Mouse (Mus musculus): ENCODE results near the gene Ndufb10. TPM values are rescaled to one million over a fixed set of nuclear protein-coding genes. Genes with fewer than 3 reads are reported as not detected.

The Ndufb10 gene
- polyA plus RNA-seq, 1 experiment from 2014 or later, result 208 TPM

DNA sequence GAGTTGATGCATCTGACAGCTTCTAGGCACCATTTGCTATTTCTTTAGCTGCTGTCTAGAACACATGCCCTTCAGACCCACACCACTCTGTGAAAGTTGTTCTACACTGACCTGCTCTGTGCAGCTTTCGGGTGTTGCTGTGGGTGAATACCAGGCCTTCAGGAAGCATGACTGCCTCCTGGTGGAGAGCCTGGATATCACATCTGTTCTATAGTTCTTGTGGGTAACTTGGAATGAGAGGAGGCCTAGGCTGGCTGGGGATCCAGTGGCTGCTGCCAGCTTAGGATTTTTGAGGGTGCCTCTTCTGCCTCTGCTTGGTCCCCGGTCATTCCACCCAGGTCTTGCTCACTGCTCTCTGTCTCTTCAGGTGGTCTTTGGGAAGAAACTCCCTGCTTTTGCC, 48.1 kb downstream of the Ndufb10 start:
- Histone ChIP-seq H3K27ac (no peak overlapping the region), H3K4me2 (no peak overlapping the region), H3K36me3 (peaks cover 47% of the 10 kb centered on the region), H3K4me3 (no peak overlapping the region), H3K4me1 (peaks cover 26% of the 10 kb centered on the region), H3K9ac (no peak overlapping the region), H3K9me3 (no peaks in the 10 kb centered on the region), H3K27me3 (no peaks in the 10 kb centered on the region)
- ATAC-seq (ENCODE audit: insufficient number of reproducible peaks, low FRiP score, low TSS enrichment, low read depth), result no peak
- WGBS, result 60% methylated on average over 2 of the region's 2 CpGs

DNA sequence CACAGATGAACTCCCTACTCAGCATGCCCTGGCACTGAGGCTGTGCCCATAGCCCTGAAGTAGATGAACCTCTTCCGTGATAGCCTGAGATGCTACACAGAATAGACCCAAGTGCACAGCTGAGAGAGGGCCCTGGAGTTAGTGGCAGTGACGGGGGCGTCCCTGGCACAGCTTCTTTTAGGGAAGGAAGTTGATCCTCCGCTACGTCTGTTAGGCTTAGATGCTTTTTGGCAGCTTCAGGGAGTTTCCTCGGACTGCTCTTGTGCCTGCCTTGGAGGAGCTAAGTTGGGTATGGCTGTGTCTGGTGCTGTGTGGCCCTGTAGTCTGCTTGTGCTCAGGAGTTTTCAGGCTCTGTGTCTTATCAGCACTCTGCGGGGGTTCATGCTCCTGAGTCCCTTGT, 50.0 kb downstream of the Ndufb10 start:
- 80% methylated on average over 7 of the region's 7 CpGs for WGBS
- no peaks in the 10 kb centered on the region for H3K9me3 ChIP-seq
- H3K4me3 ChIP-seq, result no peak overlapping the region
- H3K27ac ChIP-seq, result no peak overlapping the region
- no peak overlapping the region for H3K9ac ChIP-seq
- ATAC-seq (ENCODE audit: insufficient number of reproducible peaks, low FRiP score, low TSS enrichment, low read depth), result no peak
- H3K27me3 ChIP-seq, result no peaks in the 10 kb centered on the region
- no peak overlapping the region for H3K4me2 ChIP-seq
- peaks cover 28% of the 10 kb centered on the region for H3K36me3 ChIP-seq
- H3K4me1 ChIP-seq, result peaks cover 37% of the 10 kb centered on the region

DNA sequence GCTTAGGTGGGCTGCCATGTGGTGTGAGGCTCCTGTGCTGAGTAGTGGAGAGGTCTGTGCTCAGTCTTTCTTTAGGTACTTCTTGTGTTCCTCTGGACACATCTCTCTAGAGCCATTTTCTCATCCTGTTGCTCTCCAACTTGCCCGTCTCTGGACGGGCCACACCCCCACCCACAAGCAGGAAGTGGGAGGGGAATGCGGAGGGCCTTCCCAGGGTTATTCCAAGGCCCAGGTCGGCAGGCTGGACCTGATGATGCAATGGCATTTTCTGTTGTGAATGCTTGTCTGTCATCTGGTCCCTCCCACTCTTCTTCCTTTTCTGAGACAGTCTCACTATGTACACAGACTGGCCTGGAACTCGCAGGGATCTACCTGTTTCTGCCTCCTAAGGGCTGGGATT, 52.1 kb downstream of the Ndufb10 start:
- Histone ChIP-seq H3K27ac (no peak overlapping the region), H3K36me3 (peaks cover 7% of the 10 kb centered on the region), H3K9me3 (no peaks in the 10 kb centered on the region), H3K9ac (no peak overlapping the region), H3K4me3 (no peak overlapping the region), H3K27me3 (no peaks in the 10 kb centered on the region), H3K4me2 (0 out of 2 replicates have a peak overlapping the region, but pooled peaks have one; percentile 10), H3K4me1 (peaks cover 44% of the 10 kb centered on the region)
- ATAC-seq (ENCODE audit: insufficient number of reproducible peaks, low FRiP score, low TSS enrichment, low read depth), result no peak
- 28% methylated on average over 5 of the region's 5 CpGs for WGBS

Other genes starting within 250 kb of the Ndufb10 start
- gene Mlst8, start 245.4 kb downstream of the Ndufb10 start, polyA plus RNA-seq (2015; fragmentation: Nextera tagmentation; extraction: Ambion mirVana), result 26.2 and 30.5 TPM in 2 replicates
- 2.8 and 3.0 TPM in 2 replicates for gene Caskin1, start 235.9 kb downstream of the Ndufb10 start, polyA plus RNA-seq (2015; fragmentation: Nextera tagmentation; extraction: Ambion mirVana)
- 89.8 and 104 TPM in 2 replicates for gene Traf7, start 196.5 kb downstream of the Ndufb10 start, polyA plus RNA-seq (2015; fragmentation: Nextera tagmentation; extraction: Ambion mirVana)
- 3.0 and 3.8 TPM in 2 replicates for gene Rab26, start 190.3 kb downstream of the Ndufb10 start, polyA plus RNA-seq (2015; fragmentation: Nextera tagmentation; extraction: Ambion mirVana)
- 32.1 and 37.9 TPM in 2 replicates for gene Pkd1, start 174.6 kb downstream of the Ndufb10 start, polyA plus RNA-seq (2015; fragmentation: Nextera tagmentation; extraction: Ambion mirVana)
- gene Tsc2, start 91.8 kb downstream of the Ndufb10 start, polyA plus RNA-seq (2015; fragmentation: Nextera tagmentation; extraction: Ambion mirVana), result 49.9 and 54.0 TPM in 2 replicates
- gene Nthl1, start 91.8 kb downstream of the Ndufb10 start, polyA plus RNA-seq (2015; fragmentation: Nextera tagmentation; extraction: Ambion mirVana), result 20.9 and 21.3 TPM in 2 replicates
- 56.5 and 57.7 TPM in 2 replicates for gene Slc9a3r2, start 74.2 kb downstream of the Ndufb10 start, polyA plus RNA-seq (2015; fragmentation: Nextera tagmentation; extraction: Ambion mirVana)
- not detected in 2 replicates for gene Npw, start 66.0 kb downstream of the Ndufb10 start, polyA plus RNA-seq (2015; fragmentation: Nextera tagmentation; extraction: Ambion mirVana)
- 21.4 and 22.1 TPM in 2 replicates for gene Zfp598, start 54.8 kb downstream of the Ndufb10 start, polyA plus RNA-seq (2015; fragmentation: Nextera tagmentation; extraction: Ambion mirVana)
- gene Syngr3, start 34.5 kb downstream of the Ndufb10 start, polyA plus RNA-seq (2015; fragmentation: Nextera tagmentation; extraction: Ambion mirVana), result 3.0 and 3.2 TPM in 2 replicates
- 32.8 and 33.8 TPM in 2 replicates for gene Gfer, start 28.3 kb downstream of the Ndufb10 start, polyA plus RNA-seq (2015; fragmentation: Nextera tagmentation; extraction: Ambion mirVana)
- 1.8 and 2.9 TPM in 2 replicates for gene Noxo1, start 28.2 kb downstream of the Ndufb10 start, polyA plus RNA-seq (2015; fragmentation: Nextera tagmentation; extraction: Ambion mirVana)
- 57.3 and 59.0 TPM in 2 replicates for gene Tbl3, start 16.8 kb downstream of the Ndufb10 start, polyA plus RNA-seq (2015; fragmentation: Nextera tagmentation; extraction: Ambion mirVana)
- 0.29 TPM in 1 of 2 replicates, not detected in the other for gene Rnf151, start 6.4 kb downstream of the Ndufb10 start, polyA plus RNA-seq (2015; fragmentation: Nextera tagmentation; extraction: Ambion mirVana)
- gene Rps2, start 6.4 kb downstream of the Ndufb10 start, polyA plus RNA-seq (2015; fragmentation: Nextera tagmentation; extraction: Ambion mirVana), result 1,428 and 1,497 TPM in 2 replicates
- 0.30 TPM in 1 of 2 replicates, not detected in the other for gene Rpl3l, start 3.3 kb upstream of the Ndufb10 start, polyA plus RNA-seq (2015; fragmentation: Nextera tagmentation; extraction: Ambion mirVana)
- 25.9 and 26.8 TPM in 2 replicates for gene Msrb1, start 12.2 kb upstream of the Ndufb10 start, polyA plus RNA-seq (2015; fragmentation: Nextera tagmentation; extraction: Ambion mirVana)
- gene Hs3st6, start 28.5 kb upstream of the Ndufb10 start, polyA plus RNA-seq (2015; fragmentation: Nextera tagmentation; extraction: Ambion mirVana), result 5.2 and 5.7 TPM in 2 replicates
- not detected in 2 replicates for gene Meiob, start 79.8 kb upstream of the Ndufb10 start, polyA plus RNA-seq (2015; fragmentation: Nextera tagmentation; extraction: Ambion mirVana)
- 37.7 and 43.3 TPM in 2 replicates for gene Hagh, start 115.7 kb upstream of the Ndufb10 start, polyA plus RNA-seq (2015; fragmentation: Nextera tagmentation; extraction: Ambion mirVana)
- 19.0 and 19.6 TPM in 2 replicates for gene Fahd1, start 125.9 kb upstream of the Ndufb10 start, polyA plus RNA-seq (2015; fragmentation: Nextera tagmentation; extraction: Ambion mirVana)
- 0.29 and 0.58 TPM in 2 replicates for gene Igfals, start 141.5 kb upstream of the Ndufb10 start, polyA plus RNA-seq (2015; fragmentation: Nextera tagmentation; extraction: Ambion mirVana)
- gene Nubp2, start 161.9 kb upstream of the Ndufb10 start, polyA plus RNA-seq (2015; fragmentation: Nextera tagmentation; extraction: Ambion mirVana), result 47.7 and 49.6 TPM in 2 replicates
- 41.7 and 43.7 TPM in 2 replicates for gene Spsb3, start 162.2 kb upstream of the Ndufb10 start, polyA plus RNA-seq (2015; fragmentation: Nextera tagmentation; extraction: Ambion mirVana)
- 27.4 and 29.9 TPM in 2 replicates for gene Eme2, start 170.6 kb upstream of the Ndufb10 start, polyA plus RNA-seq (2015; fragmentation: Nextera tagmentation; extraction: Ambion mirVana)
- gene Mrps34, start 170.6 kb upstream of the Ndufb10 start, polyA plus RNA-seq (2015; fragmentation: Nextera tagmentation; extraction: Ambion mirVana), result 81.9 and 86.9 TPM in 2 replicates
- 31.9 and 36.0 TPM in 2 replicates for gene Nme3, start 172.0 kb upstream of the Ndufb10 start, polyA plus RNA-seq (2015; fragmentation: Nextera tagmentation; extraction: Ambion mirVana)
- 29.5 and 30.6 TPM in 2 replicates for gene Mapk8ip3, start 212.5 kb upstream of the Ndufb10 start, polyA plus RNA-seq (2015; fragmentation: Nextera tagmentation; extraction: Ambion mirVana)
- 165 and 170 TPM in 2 replicates for gene Jpt2, start 236.2 kb upstream of the Ndufb10 start, polyA plus RNA-seq (2015; fragmentation: Nextera tagmentation; extraction: Ambion mirVana)